Mouse (Mus musculus): Measurements from ENCODE around the gene Stpg2. TPM values are rescaled to one million over a fixed set of nuclear protein-coding genes. Genes with fewer than 3 reads are reported as not detected.

The Stpg2 gene
- total and polyA plus RNA-seq, 3 experiments: not detected

DNA sequence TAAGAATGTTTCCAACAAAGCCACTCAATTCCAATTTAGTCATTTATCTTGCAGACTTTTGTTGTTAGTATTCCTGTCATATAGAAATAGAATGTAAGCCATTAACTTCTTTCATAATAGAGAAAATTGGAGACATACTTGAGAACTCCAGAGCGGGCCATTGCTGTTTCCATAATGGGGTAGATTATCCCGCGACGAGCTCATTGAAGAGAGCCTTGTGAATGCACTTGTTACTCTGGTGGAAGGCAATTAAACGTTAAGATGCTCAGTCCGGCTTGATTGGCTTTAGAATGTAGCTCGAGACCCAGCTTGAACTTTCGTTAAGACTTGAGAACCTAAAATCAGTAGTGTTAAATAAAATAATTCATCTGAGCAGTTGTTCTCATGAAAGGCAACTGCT is 432.4 kb downstream of the Stpg2 start:
- dilution Hi-C loops (cut with MboI; ENCODE audit: extremely low pct_ligation_motif_present, extremely low pct_unique_long_range_greater_than_20kb, low sequenced_read_pairs) (no loop called here), in situ Hi-C loops (cut with MboI; ENCODE audit: low pct_ligation_motif_present, low pct_unique_long_range_greater_than_20kb, low sequenced_read_pairs) (no loop called here)
- H3K9me3 ChIP-seq (replicated peaks; ENCODE audit: low read length): no peaks in the 10 kb centered on the region
- no peak overlapping the region for H3K9ac ChIP-seq (ENCODE audit: insufficient read depth, low read depth)
- no peaks in the 10 kb centered on the region for H3K4me1 ChIP-seq (ENCODE audit: control insufficient read depth in 1 of 2, insufficient read depth in 2 of 2)
- no peaks in the 10 kb centered on the region for H3K79me2 ChIP-seq (replicated peaks; ENCODE audit: control insufficient read depth, extremely low read depth, insufficient read depth, poor library complexity, severe bottlenecking)
- H3K27me3 ChIP-seq (replicated peaks): no peaks in the 10 kb centered on the region
- no peak for DNase-seq (ENCODE audit: extremely low read depth)
- no peaks in the 10 kb centered on the region for H3K36me3 ChIP-seq (replicated peaks in 1 of 2; ENCODE audit: control insufficient read depth in 1 of 2, insufficient read depth in 1 of 2, low read length in 1 of 2)
- H3K4me3 ChIP-seq (replicated peaks in 1 of 3; ENCODE audit: low read depth in 2 of 3, low read length in 2 of 3, poor library complexity in 1 of 3): no peak overlapping the region
- no peak overlapping the region for H3K27ac ChIP-seq (ENCODE audit: insufficient read depth, low read depth)
- TF ChIP-seq USF1 (IDR thresholded peaks at IDR 0.05; ENCODE audit: low read depth, low read length) (no peak), MEF2A (IDR thresholded peaks at IDR 0.05; ENCODE audit: borderline replicate concordance, low read depth, low read length) (no peak), ELF1 (IDR thresholded peaks at IDR 0.05; ENCODE audit: low read depth, low read length) (no peak), USF2 (conservative IDR thresholded peaks at IDR 0.05; ENCODE audit: low read depth, low read length) (no peak), PAX5 (IDR thresholded peaks at IDR 0.05; ENCODE audit: low read length) (no peak), MYC (IDR thresholded peaks at IDR 0.05; ENCODE audit: low read depth, low read length) (no peak), MAFK (IDR thresholded peaks at IDR 0.05; ENCODE audit: insufficient replicate concordance, low read length) (no peak), POLR2AphosphoS2 (IDR thresholded peaks at IDR 0.05; ENCODE audit: low read depth, low read length) (no peak), ZNF384 (IDR thresholded peaks at IDR 0.05; ENCODE audit: low read depth, low read length) (no peak), EP300 (IDR thresholded peaks at IDR 0.05; ENCODE audit: low read length) (no peak), MXI1 (IDR thresholded peaks at IDR 0.05; ENCODE audit: low read depth, low read length) (no peak), MAZ (IDR thresholded peaks at IDR 0.05; ENCODE audit: low read depth, low read length) (no peak), E2F4 (IDR thresholded peaks at IDR 0.05; ENCODE audit: insufficient replicate concordance, low read depth, low read length) (no peak), RCOR1 (conservative IDR thresholded peaks at IDR 0.05; ENCODE audit: low read depth, low read length) (no peak), BHLHE40 (IDR thresholded peaks at IDR 0.05; ENCODE audit: low read depth, low read length) (no peak), TCF12 (IDR thresholded peaks at IDR 0.05; ENCODE audit: low read depth, low read length) (no peak), SIN3A (IDR thresholded peaks at IDR 0.05; ENCODE audit: low read length) (no peak), ETS1 (conservative IDR thresholded peaks at IDR 0.05; ENCODE audit: low read depth, low read length) (no peak), ZMIZ1 (IDR thresholded peaks at IDR 0.05; ENCODE audit: low read depth, low read length) (no peak), JUND (conservative IDR thresholded peaks at IDR 0.05; ENCODE audit: low read depth, low read length) (no peak)
- H3K4me2 ChIP-seq (ENCODE audit: insufficient read depth, low read depth, poor library complexity, severe bottlenecking): no peak overlapping the region

DNA sequence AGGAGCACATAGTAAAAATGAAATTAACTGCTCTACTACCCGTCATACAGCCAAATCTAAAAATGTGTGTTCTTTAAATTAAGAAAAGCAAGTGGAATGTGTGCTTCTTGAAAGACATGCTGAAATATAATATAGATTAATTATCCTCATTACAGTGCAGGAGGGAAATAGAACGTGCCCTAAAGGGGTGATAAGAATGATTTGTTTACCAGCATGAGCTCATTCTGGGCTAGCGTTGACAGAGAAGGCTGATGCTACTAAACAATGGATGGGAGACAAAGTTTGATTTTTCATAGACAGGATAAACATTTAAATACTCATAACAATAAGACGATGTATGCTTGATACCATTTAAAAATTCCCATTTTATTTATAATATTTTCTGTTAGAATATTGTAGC is 446.0 kb downstream of the Stpg2 start:
- TF ChIP-seq MAX (IDR thresholded peaks at IDR 0.05; ENCODE audit: low read length) (no peak), CTCF (conservative IDR thresholded peaks at IDR 0.05 in 1 of 2, IDR thresholded peaks at IDR 0.05 in 1 of 2; ENCODE audit: low read depth in 2 of 2, low read length in 2 of 2) (no peak), UBTF (IDR thresholded peaks at IDR 0.05; ENCODE audit: low read depth, low read length) (no peak), TCF12 (IDR thresholded peaks at IDR 0.05; ENCODE audit: low read depth, low read length) (no peak), POLR2A (IDR thresholded peaks at IDR 0.05; ENCODE audit: low read depth, low read length) (no peak), ZKSCAN1 (IDR thresholded peaks at IDR 0.05; ENCODE audit: borderline replicate concordance, low read depth, low read length) (no peak)
- Histone ChIP-seq H3K27ac (ENCODE audit: insufficient read depth, low read depth) (no peak overlapping the region), H3K79me2 (replicated peaks; ENCODE audit: control insufficient read depth, extremely low read depth, insufficient read depth, poor library complexity, severe bottlenecking) (no peaks in the 10 kb centered on the region), H3K27me3 (replicated peaks) (no peaks in the 10 kb centered on the region), H3K4me3 (replicated peaks in 1 of 3; ENCODE audit: low read depth in 2 of 3, low read length in 2 of 3, poor library complexity in 1 of 3) (no peak overlapping the region), H3K4me2 (ENCODE audit: insufficient read depth, low read depth, poor library complexity, severe bottlenecking) (no peak overlapping the region), H3K36me3 (replicated peaks in 1 of 2; ENCODE audit: control insufficient read depth in 1 of 2, insufficient read depth in 1 of 2, low read length in 1 of 2) (no peaks in the 10 kb centered on the region), H3K9me3 (replicated peaks; ENCODE audit: low read length) (no peaks in the 10 kb centered on the region), H3K9ac (ENCODE audit: insufficient read depth, low read depth) (no peak overlapping the region), H3K4me1 (ENCODE audit: control insufficient read depth in 1 of 2, insufficient read depth in 2 of 2) (no peaks in the 10 kb centered on the region)
- in situ Hi-C loops (cut with MboI; ENCODE audit: low pct_ligation_motif_present, low pct_unique_long_range_greater_than_20kb, low sequenced_read_pairs) (no loop called here), dilution Hi-C loops (cut with MboI; ENCODE audit: extremely low pct_ligation_motif_present, extremely low pct_unique_long_range_greater_than_20kb, low sequenced_read_pairs) (no loop called here)
- DNase-seq (ENCODE audit: extremely low read depth): no peak
